Comparison of ENCODE assay signal across 8 mouse cellular contexts in the genomic region with DNA sequence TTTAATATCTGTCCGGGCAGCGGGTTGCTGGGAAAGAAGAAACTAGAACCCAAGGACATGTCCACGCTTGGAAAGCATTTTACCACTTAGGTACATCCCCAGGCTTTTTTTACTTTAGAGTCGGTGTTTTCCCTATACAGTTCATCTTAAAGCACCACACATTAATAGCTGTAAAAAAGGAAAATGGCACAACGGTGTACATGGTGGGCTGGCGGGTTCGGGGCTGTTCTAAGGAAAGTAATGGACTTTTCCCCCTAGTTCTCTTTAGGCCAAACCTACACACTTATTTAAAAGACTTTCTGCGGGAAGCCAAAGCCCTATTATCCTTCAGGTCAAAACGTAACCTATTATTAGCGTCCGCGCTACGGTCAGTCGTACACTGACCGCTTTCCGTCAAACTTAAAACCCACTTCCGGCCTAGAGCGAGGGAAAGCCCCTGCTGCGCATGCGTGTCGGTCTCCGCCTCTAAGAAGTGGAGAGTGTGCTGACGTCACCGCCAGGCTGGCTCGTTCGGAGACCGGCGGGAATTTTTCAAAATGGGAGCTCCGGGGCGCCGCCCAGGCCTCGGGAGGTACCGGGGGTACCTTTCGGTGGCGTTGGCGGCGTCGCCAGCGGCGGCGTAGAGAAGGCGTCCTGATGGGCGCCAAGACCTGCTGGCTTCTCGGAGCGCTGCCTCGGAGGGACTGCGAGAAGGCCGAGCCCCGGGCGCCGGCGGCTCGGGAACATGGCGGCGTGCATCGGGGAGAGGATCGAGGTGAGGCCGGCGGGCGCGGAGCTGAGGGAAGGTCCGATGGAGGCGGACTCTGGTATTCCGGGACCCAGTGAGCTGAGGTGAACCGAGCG. TPM values are rescaled to one million over a fixed set of nuclear protein-coding genes. Genes with fewer than 3 reads are reported as not detected.
DNase-seq lines count a peak whose midpoint lies in the region; ATAC-seq and TF ChIP-seq lines count a peak whose summit lies in the region.

A gene (plus strand): TSS at position 490 of the 843 bp plus-strand sequence.

- no peaks in the 10 kb centered on the region for H3K9me3 ChIP-seq in embryonic facial prominence, embryonic 15.5 days (replicated peaks)
- H3K9me3 ChIP-seq in limb, embryonic 14.5 days (ENCODE audit: control insufficient read depth, low read length): no peaks in the 10 kb centered on the region
- no peaks in the 10 kb centered on the region for H3K9me3 ChIP-seq in midbrain, postnatal 0 days (ENCODE audit: low read length)

- peak within 1 kb of the TSS; percentile 93 for H3K4me2 ChIP-seq in embryonic facial prominence, embryonic 15.5 days (replicated peaks)
- peak within 1 kb of the TSS; percentile 85 for H3K4me2 ChIP-seq in limb, embryonic 14.5 days (replicated peaks; ENCODE audit: low read depth, low read length, severe bottlenecking)
- H3K4me2 ChIP-seq in midbrain, postnatal 0 days (ENCODE audit: low read depth, low read length, poor library complexity, severe bottlenecking): peak within 1 kb of the TSS; percentile 97

- H3K27me3 ChIP-seq in embryonic facial prominence, embryonic 15.5 days: no peaks in the 10 kb centered on the region
- no peaks in the 10 kb centered on the region for H3K27me3 ChIP-seq in limb, embryonic 14.5 days (ENCODE audit: control insufficient read depth, insufficient read depth, low read length)
- H3K27me3 ChIP-seq in midbrain, postnatal 0 days (ENCODE audit: insufficient read depth, low read length): no peaks in the 10 kb centered on the region

- peak; percentile 94 for ATAC-seq in embryonic facial prominence, embryonic 15.5 days (ENCODE audit: insufficient number of reproducible peaks, low FRiP score, low TSS enrichment, low read depth)
- peak; percentile 97 for ATAC-seq in limb, embryonic 14.5 days (ENCODE audit: low FRiP score, low read depth)
- peak; percentile 96 for ATAC-seq in midbrain, postnatal 0 days (ENCODE audit: low FRiP score)

- peak within 1 kb of the TSS; percentile 75 for H3K27ac ChIP-seq in bone marrow, adult 2 months (ENCODE audit: control insufficient read depth, insufficient read depth, low read depth, low read length, poor library complexity)
- peak within 1 kb of the TSS; percentile 84 for H3K27ac ChIP-seq in embryonic facial prominence, embryonic 15.5 days (replicated peaks)
- peak within 1 kb of the TSS; percentile 75 for H3K27ac ChIP-seq in limb, embryonic 14.5 days (replicated peaks; ENCODE audit: low read depth, low read length)
- 0 out of 2 replicates have a peak within 1 kb of the TSS, but pooled peaks have one; percentile 43 for H3K27ac ChIP-seq in midbrain, postnatal 0 days (ENCODE audit: low read depth, low read length)

- peak; percentile 98 for DNase-seq in 416B (ENCODE audit: low read depth)
- DNase-seq in heart, adult 8-10 months (ENCODE audit: low spot score): peak; percentile 96
- DNase-seq in kidney, adult 9 months: peak; percentile 97
- DNase-seq in limb, embryonic 14.5 days (ENCODE audit: low spot score): peak; percentile 99
- DNase-seq in midbrain, postnatal 0 days (ENCODE audit: low spot score): peak; percentile 98
- peak; percentile 93 to 95 for DNase-seq in spleen, postnatal 14 days (ENCODE audit: low spot score in 2 of 2)

- H3K9ac ChIP-seq in embryonic facial prominence, embryonic 15.5 days: peak within 1 kb of the TSS; percentile 77
- H3K9ac ChIP-seq in limb, embryonic 14.5 days (ENCODE audit: low read depth, low read length, severe bottlenecking): peak within 1 kb of the TSS; percentile 84
- peak within 1 kb of the TSS; percentile 73 for H3K9ac ChIP-seq in midbrain, postnatal 0 days (replicated peaks; ENCODE audit: low read length, poor library complexity, severe bottlenecking)

- peak; percentile 59; the same call in 1 of the 2 replicates for TF ChIP-seq POLR2A in bone marrow, adult 2 months (IDR thresholded peaks at IDR 0.05; ENCODE audit: borderline replicate concordance, control insufficient read depth, low read depth, low read length)
- peak; percentile 52; the same call in 1 of the 2 replicates for TF ChIP-seq POLR2A in limb, embryonic 14.5 days (IDR thresholded peaks at IDR 0.05; ENCODE audit: borderline replicate concordance, extremely low read depth, insufficient read depth, insufficient read length)

- H3K36me3 ChIP-seq in embryonic facial prominence, embryonic 15.5 days: no peaks in the 10 kb centered on the region
- peaks cover 11% of the 10 kb centered on the region for H3K36me3 ChIP-seq in limb, embryonic 14.5 days (ENCODE audit: control insufficient read depth, insufficient read depth, low read length)
- peaks cover 3% of the 10 kb centered on the region; the same call in 1 of the 2 replicates for H3K36me3 ChIP-seq in midbrain, postnatal 0 days (ENCODE audit: insufficient read depth, low read length)

- peaks cover 2% of the 10 kb centered on the region for H3K4me1 ChIP-seq in bone marrow, adult 2 months (ENCODE audit: control insufficient read depth, insufficient read depth, low read length)
- peaks cover 11% of the 10 kb centered on the region; the same call in 1 of the 2 replicates for H3K4me1 ChIP-seq in embryonic facial prominence, embryonic 15.5 days
- no peaks in the 10 kb centered on the region; the same call in 1 of the 2 replicates for H3K4me1 ChIP-seq in limb, embryonic 14.5 days (ENCODE audit: control insufficient read depth, insufficient read depth, low read length)
- H3K4me1 ChIP-seq in midbrain, postnatal 0 days (ENCODE audit: insufficient read depth, low read length): no peaks in the 10 kb centered on the region

- no peak for TF ChIP-seq CTCF in bone marrow, adult 2 months (IDR thresholded peaks at IDR 0.05; ENCODE audit: control insufficient read depth, insufficient read depth, low read length)
- 0 out of 2 replicates have a peak, but pooled peaks have one; percentile 3 for TF ChIP-seq CTCF in midbrain, postnatal 0 days (IDR thresholded peaks at IDR 0.05)

- H3K4me3 ChIP-seq in bone marrow, adult 2 months (replicated peaks; ENCODE audit: control insufficient read depth, low read depth, low read length): peak within 1 kb of the TSS; percentile 97
- peak within 1 kb of the TSS; percentile 97 for H3K4me3 ChIP-seq in embryonic facial prominence, embryonic 15.5 days (replicated peaks)
- H3K4me3 ChIP-seq in limb, embryonic 14.5 days (replicated peaks; ENCODE audit: low read length): peak within 1 kb of the TSS; percentile 90
- peak within 1 kb of the TSS; percentile 93 for H3K4me3 ChIP-seq in midbrain, postnatal 0 days (ENCODE audit: low read depth, low read length)

- 2% methylated on average over 66 of the region's 66 CpGs for WGBS in bone marrow, adult 2 months
- 2% methylated on average over 66 of the region's 66 CpGs for WGBS in embryonic facial prominence, embryonic 15.5 days
- 2% methylated on average over 66 of the region's 66 CpGs for WGBS in limb, embryonic 14.5 days
- WGBS in midbrain, postnatal 0 days: 2% methylated on average over 58 of the region's 66 CpGs

RNA-seq across cellular contexts. Expression of the gene that starts here (rescaled TPM):
- 21.5 and 38.5 TPM in 2 replicates for polyA plus RNA-seq in bone marrow, adult 2 months (2011; ENCODE audit: insufficient read depth, insufficient read length, low replicate concordance, missing spikeins)
- 46.8 and 52.8 TPM in 2 replicates for polyA plus RNA-seq in embryonic facial prominence, embryonic 15.5 days (2015; fragmentation: Nextera tagmentation; extraction: Ambion mirVana)
- 1 to 10 TPM; 1.4 to 2.6 (median 1.8) TPM for total RNA-seq in heart, adult 8-10 months (2022)
- 25.6 and 33.7 TPM in 2 replicates for polyA plus RNA-seq in limb, embryonic 14.5 days (2012; rRNA removed)
- 42.9 and 48.8 TPM in 2 replicates for polyA plus RNA-seq in limb, embryonic 14.5 days (2014; fragmentation: Nextera tagmentation; extraction: Ambion mirVana)
- 8.7 and 9.7 TPM in 2 replicates for total RNA-seq in midbrain, postnatal 0 days (2014; rRNA removed)
- 9.2 and 9.6 TPM in 2 replicates for polyA plus RNA-seq in midbrain, postnatal 0 days (2015; fragmentation: Nextera tagmentation; extraction: Ambion mirVana)

Comparison
In these comparisons a context has a peak if more than half of its experiments do, and no peak if none do; other contexts are left out.
1. Peak in every context shown above with its lines: DNase-seq, ATAC-seq, H3K4me3 ChIP-seq and H3K27ac ChIP-seq.